Mouse (Mus musculus): ENCODE results near the gene Manba. TPM values are rescaled to one million over a fixed set of nuclear protein-coding genes. Genes with fewer than 3 reads are reported as not detected.

Gene Manba
- 32.3 and 35.2 TPM in 2 replicates for total RNA-seq (2012; rRNA removed)
- 30.9 and 36.4 TPM in 2 replicates for total RNA-seq (2014; rRNA removed)
- polyA plus RNA-seq (2012; ENCODE audit: insufficient read length, low read depth), result 29.8 and 31.5 TPM in 2 replicates

GRCm38 (mm10) chr3:135485128-135485899 lies at the start of gene Manba:
TSS of gene Manba (plus strand) at chr3:135485611.
- dilution Hi-C loops (cut with MboI; ENCODE audit: extremely low pct_ligation_motif_present, extremely low pct_unique_long_range_greater_than_20kb, low sequenced_read_pairs), result no loop called here
- H3K36me3 ChIP-seq (replicated peaks in 1 of 2; ENCODE audit: control insufficient read depth in 1 of 2, insufficient read depth in 1 of 2, low read length in 1 of 2), result peaks cover 0 to 49% of the 10 kb centered on the region in 2 experiments
- H3K4me2 ChIP-seq (ENCODE audit: insufficient read depth, low read depth, poor library complexity, severe bottlenecking), result peak within 1 kb of the TSS; percentile 72
- in situ Hi-C loops (cut with MboI; ENCODE audit: low pct_ligation_motif_present, low pct_unique_long_range_greater_than_20kb, low sequenced_read_pairs), result no loop called here
- peak within 1 kb of the TSS; percentile 9; the same call in 1 of the 2 replicates for H3K27ac ChIP-seq (ENCODE audit: insufficient read depth, low read depth)
- DNase-seq (ENCODE audit: extremely low read depth), result peak; percentile 84
- peak within 1 kb of the TSS; percentile 47 for H3K9ac ChIP-seq (ENCODE audit: insufficient read depth, low read depth)
- H3K9me3 ChIP-seq (replicated peaks; ENCODE audit: low read length), result no peaks in the 10 kb centered on the region
- H3K4me3 ChIP-seq (replicated peaks in 1 of 3; ENCODE audit: low read depth in 2 of 3, low read length in 2 of 3, poor library complexity in 1 of 3), result peak within 1 kb of the TSS; percentile 65 to 89 (median 74)
- H3K4me1 ChIP-seq (ENCODE audit: control insufficient read depth in 1 of 2, insufficient read depth in 2 of 2), result peaks cover 6 to 36% of the 10 kb centered on the region in 2 experiments
- H3K79me2 ChIP-seq (replicated peaks; ENCODE audit: control insufficient read depth, extremely low read depth, insufficient read depth, poor library complexity, severe bottlenecking), result peaks cover 8% of the 10 kb centered on the region
- no peaks in the 10 kb centered on the region for H3K27me3 ChIP-seq (replicated peaks)
- TF ChIP-seq ELF1 (IDR thresholded peaks at IDR 0.05; ENCODE audit: low read depth, low read length) (peak; percentile 61), ZNF384 (IDR thresholded peaks at IDR 0.05; ENCODE audit: low read depth, low read length) (no peak), MAX (IDR thresholded peaks at IDR 0.05; ENCODE audit: low read length) (peak; percentile 77), MEF2A (IDR thresholded peaks at IDR 0.05; ENCODE audit: borderline replicate concordance, low read depth, low read length) (no peak; the same call in none of the 2 replicates), TCF12 (IDR thresholded peaks at IDR 0.05; ENCODE audit: low read depth, low read length) (peak; percentile 59; the same call in 1 of the 2 replicates), E2F4 (IDR thresholded peaks at IDR 0.05; ENCODE audit: insufficient replicate concordance, low read depth, low read length) (no peak), JUND (conservative IDR thresholded peaks at IDR 0.05; ENCODE audit: low read depth, low read length) (no peak), POLR2A (IDR thresholded peaks at IDR 0.05; ENCODE audit: low read depth, low read length) (peak; percentile 89), RAD21 (IDR thresholded peaks at IDR 0.05; ENCODE audit: low read depth, low read length) (no peak), GABPA (IDR thresholded peaks at IDR 0.05; ENCODE audit: insufficient replicate concordance, low read depth, low read length) (no peak), CHD2 (IDR thresholded peaks at IDR 0.05; ENCODE audit: low read length) (no peak), HCFC1 (IDR thresholded peaks at IDR 0.05; ENCODE audit: low read depth, low read length) (peak; percentile 52), PAX5 (IDR thresholded peaks at IDR 0.05; ENCODE audit: low read length) (no peak), KAT2A (IDR thresholded peaks at IDR 0.05; ENCODE audit: insufficient replicate concordance, low read length) (no peak), TBP (conservative IDR thresholded peaks at IDR 0.05; ENCODE audit: low read depth, low read length) (0 out of 2 replicates have a peak, but pooled peaks have one; percentile 8), ZC3H11A (IDR thresholded peaks at IDR 0.05; ENCODE audit: low read depth, low read length) (no peak), RCOR1 (conservative IDR thresholded peaks at IDR 0.05; ENCODE audit: low read depth, low read length) (0 out of 2 replicates have a peak, but pooled peaks have one; percentile 12), ETS1 (conservative IDR thresholded peaks at IDR 0.05; ENCODE audit: low read depth, low read length) (peak; percentile 52), ZMIZ1 (IDR thresholded peaks at IDR 0.05; ENCODE audit: low read depth, low read length) (no peak; the same call in 1 of the 2 replicates), SIN3A (IDR thresholded peaks at IDR 0.05; ENCODE audit: low read length) (peak; percentile 99), CTCF (conservative IDR thresholded peaks at IDR 0.05 in 1 of 2, IDR thresholded peaks at IDR 0.05 in 1 of 2; ENCODE audit: low read depth in 2 of 2, low read length in 2 of 2) (0 out of 4 replicates have a peak, but pooled peaks of 1 of the 2 experiments have one; percentile 16), IRF4 (IDR thresholded peaks at IDR 0.05; ENCODE audit: low read depth, low read length) (peak; percentile 33; the same call in 1 of the 2 replicates), CHD1 (IDR thresholded peaks at IDR 0.05; ENCODE audit: low read depth, low read length) (no peak), USF2 (conservative IDR thresholded peaks at IDR 0.05; ENCODE audit: low read depth, low read length) (no peak), JUN (IDR thresholded peaks at IDR 0.05; ENCODE audit: insufficient read depth, low read depth, low read length) (no peak), SMC3 (IDR thresholded peaks at IDR 0.05; ENCODE audit: low read depth, low read length) (no peak), NELFE (IDR thresholded peaks at IDR 0.05; ENCODE audit: low read depth, low read length) (peak; percentile 87), USF1 (IDR thresholded peaks at IDR 0.05; ENCODE audit: low read depth, low read length) (peak; percentile 72), NRF1 (IDR thresholded peaks at IDR 0.05; ENCODE audit: low read depth, low read length) (0 out of 2 replicates have a peak, but pooled peaks have one; percentile 14), EP300 (IDR thresholded peaks at IDR 0.05; ENCODE audit: low read length) (no peak), UBTF (IDR thresholded peaks at IDR 0.05; ENCODE audit: low read depth, low read length) (peak; percentile 60; the same call in 1 of the 2 replicates), POLR2AphosphoS2 (IDR thresholded peaks at IDR 0.05; ENCODE audit: low read depth, low read length) (peak; percentile 75; the same call in 1 of the 2 replicates), BHLHE40 (IDR thresholded peaks at IDR 0.05; ENCODE audit: low read depth, low read length) (0 out of 2 replicates have a peak, but pooled peaks have one; percentile 24), ZKSCAN1 (IDR thresholded peaks at IDR 0.05; ENCODE audit: borderline replicate concordance, low read depth, low read length) (no peak), MAFK (IDR thresholded peaks at IDR 0.05; ENCODE audit: insufficient replicate concordance, low read length) (no peak), MXI1 (IDR thresholded peaks at IDR 0.05; ENCODE audit: low read depth, low read length) (peak; percentile 95), MYC (IDR thresholded peaks at IDR 0.05; ENCODE audit: low read depth, low read length) (peak; percentile 78)

All from CH12.LX (cell line).